Mouse (Mus musculus) spleen, adult 12 weeks (tissue): Measurements from ENCODE around the gene Dmbx1.
A peak's percentile ranks its signal among the peaks of the same experiment; 100 is the strongest.

Experiments used
- DNase-seq: peaks from one replicate; pipeline ENCODE4 v3.0.0; 2022; ENCODE audit warnings: low spot score

Dmbx1 gene

GRCm38 (mm10) chr4:115939295-115940102 lies at the start of gene Dmbx1:
Dmbx1 (minus strand) TSS chr4:115939926.
- no peak for DNase-seq

GRCm38 (mm10) chr4:115989382-115989781 lies 49.7 kb upstream of the Dmbx1 start:
- no peak for DNase-seq

DNA sequence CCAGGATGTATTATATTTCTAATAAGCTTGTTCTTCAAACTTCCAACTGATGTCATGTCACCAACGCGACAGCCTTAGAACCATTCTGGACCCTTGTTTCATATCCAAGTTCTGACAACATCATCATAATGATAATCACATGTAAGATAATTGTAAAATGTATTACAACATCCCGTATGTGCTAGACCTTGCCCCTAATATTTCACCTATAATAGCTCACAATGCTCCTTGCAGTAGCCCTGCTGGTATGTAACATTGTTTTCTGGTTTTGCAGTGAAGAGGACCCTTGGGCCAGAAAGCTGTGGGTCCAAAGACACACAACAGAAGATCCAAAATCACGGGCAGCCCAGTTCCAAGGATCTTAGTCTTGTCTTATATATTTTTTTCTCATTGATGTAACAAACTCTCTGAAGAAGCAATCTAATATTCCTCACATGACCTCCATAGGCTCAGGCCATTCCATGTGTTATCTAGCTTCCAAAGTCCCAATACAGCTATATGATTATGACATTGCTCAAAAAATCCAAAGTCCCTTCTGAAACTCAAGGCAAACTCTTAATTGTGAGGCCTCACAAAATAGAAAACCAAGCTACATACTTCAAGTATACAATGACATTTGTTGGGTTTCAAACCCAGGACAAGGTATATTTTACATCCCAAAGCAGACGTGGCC lies 48.3 kb upstream of the Dmbx1 start:
- DNase-seq: no peak

GRCm38 (mm10) chr4:115987436-115987835 lies 47.7 kb upstream of the Dmbx1 start:
- DNase-seq: no peak

DNA sequence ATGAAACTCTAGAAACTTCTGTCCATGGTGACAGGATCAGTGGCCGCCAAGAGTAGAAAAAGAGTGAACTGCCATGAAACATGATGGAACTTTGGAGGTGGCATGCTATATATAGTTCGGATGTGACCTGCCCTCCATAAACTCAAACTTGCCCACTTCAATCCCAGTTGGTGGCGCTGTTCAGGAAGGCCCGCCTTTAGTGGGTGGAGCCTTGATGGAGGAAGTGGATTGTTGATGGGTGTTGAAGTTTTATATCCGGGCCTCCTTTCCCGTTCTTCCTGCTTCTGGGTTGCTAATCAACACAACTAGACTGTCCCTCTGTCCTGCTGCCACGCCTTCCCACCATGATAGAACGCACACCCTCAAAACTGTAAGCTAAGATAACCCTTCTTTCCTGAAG lies 45.2 kb upstream of the Dmbx1 start:
- no peak for DNase-seq

DNA sequence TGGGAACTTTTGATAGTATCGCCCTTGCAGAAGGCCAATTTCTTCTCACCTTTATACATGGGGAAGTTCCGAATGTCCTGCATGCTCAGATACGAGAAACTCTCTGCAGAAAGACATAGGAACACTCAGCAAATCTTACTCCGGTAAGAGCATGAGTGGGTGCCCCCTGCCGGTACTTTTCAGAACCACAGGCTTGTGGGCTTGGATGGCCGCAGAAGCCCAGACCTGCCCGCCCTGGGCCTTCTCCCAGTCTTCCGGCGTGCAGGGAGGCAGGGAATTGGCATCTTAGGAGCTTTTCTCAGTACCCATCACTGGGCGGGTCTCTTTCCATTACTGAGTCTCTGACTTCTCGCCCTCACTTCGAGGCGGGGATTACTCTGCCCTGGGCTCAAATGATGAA lies 44.4 kb upstream of the Dmbx1 start:
- DNase-seq: peak; percentile 55

GRCm38 (mm10) chr4:115980676-115981075 lies 41.0 kb upstream of the Dmbx1 start:
- DNase-seq: no peak

DNA sequence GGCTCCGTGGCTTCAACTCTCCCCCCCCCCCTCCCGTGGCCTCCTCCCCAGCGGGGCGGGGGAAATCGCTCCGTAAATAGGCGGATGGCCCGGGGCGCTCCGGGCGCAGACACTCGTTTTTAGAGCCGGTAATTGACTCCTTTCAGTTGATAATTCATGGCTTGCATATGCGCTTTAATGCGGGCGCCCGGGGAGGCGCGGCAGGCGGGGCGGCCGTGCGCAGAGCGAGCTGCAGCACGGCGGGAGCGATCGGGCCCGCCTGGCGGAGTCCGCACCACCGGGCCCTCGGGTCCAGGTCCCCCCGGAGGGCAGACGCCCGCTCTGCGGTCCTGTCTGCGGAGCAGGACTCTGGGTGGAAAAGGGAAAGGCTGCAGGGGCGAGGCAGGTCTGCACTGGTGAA lies 39.7 kb upstream of the Dmbx1 start:
- no peak for DNase-seq

- DNase-seq: no peak
Measured at GRCm38 (mm10) chr4:115978911-115979310, 39.2 kb upstream of the Dmbx1 start.

DNA sequence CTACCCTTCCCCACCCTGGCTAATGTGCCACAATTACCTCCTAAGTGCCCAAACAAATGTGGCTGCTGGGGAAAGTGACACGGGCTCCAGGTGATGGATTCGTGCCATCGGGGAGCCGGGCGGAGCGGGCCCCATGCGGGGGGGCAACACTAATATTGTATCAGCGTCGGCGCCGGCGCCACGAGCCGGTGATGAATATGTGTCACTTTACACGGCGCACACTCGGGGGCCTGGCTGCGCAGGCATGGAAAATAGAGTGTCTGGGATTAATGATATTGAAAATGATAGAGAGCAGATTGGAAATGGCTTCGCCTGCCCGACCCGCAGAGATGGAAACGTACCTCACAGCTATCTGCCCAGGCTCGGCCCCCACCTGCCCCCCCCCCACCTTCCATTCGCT lies 32.8 kb upstream of the Dmbx1 start:
- no peak for DNase-seq

DNA sequence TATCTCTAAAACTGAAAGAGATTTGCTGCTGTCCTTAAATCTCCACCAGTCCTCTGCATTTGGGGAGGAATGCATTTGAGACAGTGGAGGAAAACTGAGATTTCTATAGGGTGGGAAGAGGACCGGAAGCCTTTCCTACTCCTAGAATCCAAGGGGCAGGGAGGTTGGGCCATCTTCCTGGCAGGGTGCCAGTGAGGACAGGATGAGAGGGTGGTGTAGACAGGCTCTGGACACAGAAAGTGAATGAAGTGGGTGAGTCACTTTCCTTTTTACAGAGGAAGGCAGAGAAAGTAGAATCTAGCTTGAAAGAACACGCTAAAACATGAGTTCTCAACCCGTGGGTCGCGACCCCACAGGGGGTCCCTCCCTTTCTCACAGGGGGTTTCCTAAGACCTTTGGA lies 24.7 kb upstream of the Dmbx1 start:
- DNase-seq: no peak

- no peak for DNase-seq
Measured at GRCm38 (mm10) chr4:115963751-115964150, 24.0 kb upstream of the Dmbx1 start.

GRCm38 (mm10) chr4:115962671-115963412 lies 23.1 kb upstream of the Dmbx1 start:
- no peak for DNase-seq

DNA sequence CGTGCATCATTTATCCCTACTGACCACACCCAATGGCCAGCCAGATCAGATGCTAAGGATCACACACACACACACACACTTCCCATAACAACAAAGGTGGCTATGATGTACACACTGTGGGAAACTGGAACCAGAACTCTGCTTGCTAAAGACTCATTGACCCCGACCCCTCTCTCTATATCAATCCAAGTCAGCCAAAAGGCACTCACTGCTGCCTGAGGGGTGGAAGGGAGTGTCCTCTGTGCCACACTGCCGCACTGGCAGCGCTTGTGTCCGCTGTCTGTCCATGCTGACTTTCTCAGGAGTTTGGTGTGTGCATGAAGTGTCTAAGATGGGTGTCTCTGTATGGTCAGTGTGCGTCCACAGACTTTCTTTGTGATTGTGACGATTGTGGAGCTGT lies 22.3 kb upstream of the Dmbx1 start:
- no peak for DNase-seq

GRCm38 (mm10) chr4:115959546-115959945 lies 19.8 kb upstream of the Dmbx1 start:
- no peak for DNase-seq

DNA sequence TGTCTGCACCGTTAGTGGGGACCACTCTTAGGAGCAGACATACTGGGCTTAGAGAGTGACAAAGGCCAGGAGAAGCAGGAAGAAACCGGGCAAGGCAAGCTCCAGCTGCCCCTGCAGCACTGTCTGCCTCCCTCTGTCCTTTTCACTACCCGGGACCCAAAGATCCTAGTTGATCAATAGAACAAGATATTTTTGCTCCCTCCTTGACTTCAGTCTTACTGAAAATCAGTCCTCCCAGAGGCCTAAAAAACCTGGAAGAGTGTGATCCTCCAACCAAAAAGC lies 15.7 kb upstream of the Dmbx1 start:
- DNase-seq: no peak

DNA sequence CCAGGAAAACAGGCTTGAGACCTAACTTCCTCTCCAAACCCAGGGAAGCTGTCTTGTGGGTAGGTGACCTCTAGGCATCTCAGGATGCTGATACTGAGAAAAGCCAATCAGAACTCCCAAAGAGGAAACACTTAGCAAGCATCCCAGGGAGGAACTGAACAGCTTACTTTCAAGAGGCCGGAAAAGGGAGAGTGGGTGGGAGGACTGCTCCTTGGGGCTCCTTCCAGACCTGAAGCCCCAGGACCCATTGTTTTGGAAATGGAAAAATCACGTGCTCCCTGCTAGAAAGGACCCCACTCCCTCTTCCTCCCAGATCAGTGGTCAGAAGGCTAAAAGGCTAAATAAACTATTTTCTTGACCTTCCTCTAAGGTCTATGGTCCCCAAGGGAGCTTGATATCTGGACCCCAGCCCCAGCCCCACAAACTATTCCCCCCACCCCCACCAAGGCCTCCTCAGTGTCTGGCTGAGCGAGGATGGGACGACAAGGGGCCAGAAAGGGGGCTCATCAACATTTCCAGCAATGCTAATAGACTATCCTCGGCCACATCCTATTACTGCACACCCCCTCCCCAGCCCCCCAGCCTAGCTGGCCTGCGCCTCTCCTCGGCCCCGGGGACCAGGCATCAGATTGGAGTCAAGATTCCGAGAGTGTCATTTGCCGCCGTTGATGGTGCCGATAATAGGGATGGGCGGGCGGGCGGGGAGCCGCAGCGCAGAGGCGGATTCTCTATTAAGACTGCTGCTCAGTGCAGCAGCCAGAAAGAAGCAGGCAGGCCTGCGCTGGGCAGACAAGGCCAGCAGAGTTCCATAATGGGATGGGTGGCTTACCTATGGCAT lies 15.1 kb upstream of the Dmbx1 start:
- DNase-seq: no peak

GRCm38 (mm10) chr4:115953559-115953958 lies 13.8 kb upstream of the Dmbx1 start:
- DNase-seq: no peak

DNA sequence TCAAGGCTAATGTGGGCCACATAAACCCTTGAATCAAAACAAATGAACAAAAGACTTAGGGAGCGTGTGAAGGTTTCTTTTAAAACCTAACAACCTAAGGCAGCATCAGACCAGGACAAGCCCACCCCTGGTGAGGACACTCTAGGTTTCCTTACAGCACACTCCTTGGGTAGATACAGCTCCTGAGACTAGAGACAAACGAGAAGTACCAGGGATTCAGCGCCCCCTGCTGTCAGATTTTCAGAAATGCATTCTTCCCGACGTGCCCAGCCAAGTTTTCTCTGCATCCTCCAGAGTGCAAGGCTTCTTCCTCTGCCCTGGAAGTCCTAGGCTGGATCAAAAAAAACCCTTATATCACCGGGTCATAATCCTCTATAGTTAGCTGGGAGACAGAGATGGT lies 13.0 kb upstream of the Dmbx1 start:
- peak; percentile 32 for DNase-seq

GRCm38 (mm10) chr4:115943669-115944314 lies 4.1 kb upstream of the Dmbx1 start:
- no peak for DNase-seq

GRCm38 (mm10) chr4:115941242-115941820 lies 1.6 kb upstream of the Dmbx1 start:
- DNase-seq: no peak
